Comparison of ENCODE assay signal across 24 mouse cellular contexts in the genomic region with DNA sequence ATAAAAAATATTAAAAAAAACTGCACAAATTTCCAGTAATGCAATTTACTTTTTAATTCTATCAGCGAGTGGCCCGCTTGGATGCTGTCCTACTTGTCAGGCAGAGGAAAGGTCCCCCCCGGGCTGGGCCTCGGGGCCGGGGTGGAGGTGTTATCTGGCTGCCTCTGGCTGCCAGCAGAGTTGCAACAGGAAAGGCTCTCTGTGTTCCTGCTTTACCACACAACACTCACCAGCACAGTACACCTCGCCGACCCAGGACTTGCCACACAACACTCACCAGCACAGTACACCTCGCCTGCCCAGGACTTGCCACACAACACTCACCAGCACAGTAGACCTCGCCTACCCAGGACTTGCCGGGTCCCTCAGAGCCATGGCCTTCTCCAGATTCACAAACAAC. TPM values are rescaled to one million over a fixed set of nuclear protein-coding genes. Genes with fewer than 3 reads are reported as not detected.
DNase-seq lines count a peak whose midpoint lies in the region; ATAC-seq and TF ChIP-seq lines count a peak whose summit lies in the region.
"Had no signal": no experiment of that assay in that cellular context is flagged by ENCODE, and none has a peak within 500 bp of the region (broad histone marks: within the 10 kb centered on the region; RNA-seq: fewer than 3 reads in every experiment).

No protein-coding gene starts in this region.

- no peak overlapping the region for H3K4me3 ChIP-seq in heart, embryonic 10.5 days
- no peak overlapping the region for H3K4me3 ChIP-seq in liver, embryonic 12.5 days
- no peak overlapping the region for H3K4me3 ChIP-seq in heart, postnatal 0 days (ENCODE audit: low read depth, low read length)
- H3K4me3 ChIP-seq: forebrain, embryonic 15.5 days; hindbrain, embryonic 13.5 days; limb, embryonic 12.5 days; midbrain, embryonic 10.5 days had no signal

- no peak for TF ChIP-seq CTCF in heart, postnatal 0 days (IDR thresholded peaks at IDR 0.05; ENCODE audit: low read depth)

- 0 out of 2 replicates have a peak overlapping the region, but pooled peaks have one; percentile 1 for H3K4me2 ChIP-seq in liver, embryonic 12.5 days
- no peak overlapping the region for H3K4me2 ChIP-seq in heart, postnatal 0 days (ENCODE audit: low read depth, low read length)
- H3K4me2 ChIP-seq: forebrain, embryonic 15.5 days; hindbrain, embryonic 13.5 days; limb, embryonic 12.5 days; lung, embryonic 14.5 days had no signal

- 66% methylated on average over 10 of the region's 10 CpGs for WGBS in heart, embryonic 10.5 days
- 37% methylated on average over 10 of the region's 10 CpGs for WGBS in liver, embryonic 12.5 days (ENCODE audit: insufficient replicate concordance)
- WGBS in heart, postnatal 0 days, result 35% methylated on average over 10 of the region's 10 CpGs

- H3K27me3 ChIP-seq in heart, embryonic 10.5 days (ENCODE audit: insufficient read depth, poor library complexity, severe bottlenecking), result no peaks in the 10 kb centered on the region
- no peaks in the 10 kb centered on the region for H3K27me3 ChIP-seq in liver, embryonic 12.5 days (replicated peaks)
- H3K27me3 ChIP-seq in heart, postnatal 0 days (ENCODE audit: control insufficient read depth, insufficient read depth, low read length), result no peaks in the 10 kb centered on the region
- H3K27me3 ChIP-seq: CH12.LX; forebrain, embryonic 15.5 days; hindbrain, embryonic 13.5 days; limb, embryonic 12.5 days had no signal

- H3K27ac ChIP-seq in heart, embryonic 10.5 days, result peak overlapping the region; percentile 29; the same call in 1 of the 2 replicates
- H3K27ac ChIP-seq in liver, embryonic 12.5 days, result no peak overlapping the region
- H3K27ac ChIP-seq in heart, postnatal 0 days (ENCODE audit: low read depth), result peak overlapping the region; percentile 19; the same call in 1 of the 2 replicates
- H3K27ac ChIP-seq: forebrain, embryonic 15.5 days; hindbrain, embryonic 13.5 days; limb, embryonic 12.5 days; liver, embryonic 14.5 days; midbrain, embryonic 10.5 days had no signal

- DNase-seq in heart, embryonic 10.5 days (ENCODE audit: low spot score), result no peak
- no peak for DNase-seq in heart, adult 9 months (ENCODE audit: low spot score in 2 of 2)
- DNase-seq in liver, result no peak
- peak; percentile 30 for DNase-seq in heart, postnatal 0 days (ENCODE audit: low spot score)
- no peak for DNase-seq in gastrocnemius, adult 18-20 months (ENCODE audit: low spot score)
- DNase-seq in left cerebral cortex, postnatal 4 days, result no peak
- DNase-seq: adrenal gland, adult 8-10 months; B cell, adult 2 months; cerebellum, postnatal 25 days; embryo, embryonic 11 days; gastrocnemius, postnatal 10 days; kidney, adult 2 months; kidney, postnatal 10 days; lung, embryonic 14.5 days had no signal

- peaks cover 30% of the 10 kb centered on the region for H3K36me3 ChIP-seq in heart, embryonic 10.5 days
- peaks cover 35% of the 10 kb centered on the region for H3K36me3 ChIP-seq in liver, embryonic 12.5 days
- H3K36me3 ChIP-seq in heart, postnatal 0 days (replicated peaks; ENCODE audit: control insufficient read depth, insufficient read depth, low read length), result peaks cover 33% of the 10 kb centered on the region

- H3K4me1 ChIP-seq in heart, embryonic 10.5 days, result peaks cover 25% of the 10 kb centered on the region
- peaks cover 12% of the 10 kb centered on the region for H3K4me1 ChIP-seq in liver, embryonic 12.5 days
- H3K4me1 ChIP-seq in heart, postnatal 0 days (ENCODE audit: control insufficient read depth, insufficient read depth), result peaks cover 14% of the 10 kb centered on the region
- H3K4me1 ChIP-seq: limb, embryonic 12.5 days; midbrain, embryonic 10.5 days had no signal

- H3K9me3 ChIP-seq in heart, embryonic 10.5 days, result no peaks in the 10 kb centered on the region
- peaks cover 6% of the 10 kb centered on the region; the same call in 1 of the 2 replicates for H3K9me3 ChIP-seq in liver, embryonic 12.5 days (replicated peaks)
- H3K9me3 ChIP-seq in heart, postnatal 0 days (replicated peaks; ENCODE audit: control insufficient read depth, low read length), result 0 out of 2 replicates have a peak, but pooled peaks cover 3% of the 10 kb centered on the region
- H3K9me3 ChIP-seq: forebrain, embryonic 15.5 days had no signal

- no peak for TF ChIP-seq EP300 in heart, postnatal 0 days (IDR thresholded peaks at IDR 0.05; ENCODE audit: low read depth)

- no peak for ATAC-seq in liver, embryonic 12.5 days
- ATAC-seq in heart, postnatal 0 days (ENCODE audit: insufficient read depth, low read depth), result peak; percentile 64
- peak; percentile 69 for ATAC-seq in megakaryocyte progenitor cell, adult 5-6 weeks (replicated peaks; ENCODE audit: poor library complexity)
- ATAC-seq: forebrain, embryonic 15.5 days; inflammation-experienced regulatory T-cells, adult 6 months; midbrain, embryonic 16.5 days had no signal

- H3K9ac ChIP-seq in liver, embryonic 12.5 days, result no peak overlapping the region; the same call in 1 of the 2 replicates
- H3K9ac ChIP-seq in heart, postnatal 0 days (replicated peaks; ENCODE audit: low read depth, low read length), result no peak overlapping the region
- H3K9ac ChIP-seq: forebrain, embryonic 15.5 days; hindbrain, embryonic 13.5 days; limb, embryonic 12.5 days; liver, embryonic 14.5 days; lung, embryonic 14.5 days had no signal

- intact Hi-C loops in left cerebral cortex, postnatal 4 days (cut with DNase I), result no loop called here

RNA-seq across cellular contexts. Expression of gene Map3k4, which starts 38.8 kb away (rescaled TPM):
- polyA plus RNA-seq in heart, embryonic 10.5 days (2016; fragmentation: Nextera tagmentation; extraction: Ambion mirVana), result 40.2 and 52.2 TPM in 2 replicates
- 23.0 and 24.2 TPM in 2 replicates for polyA plus RNA-seq in liver, embryonic 12.5 days (2016; fragmentation: Nextera tagmentation; extraction: Ambion mirVana)
- 19.6 and 25.0 TPM in 2 replicates for total RNA-seq in heart, postnatal 0 days (2014; rRNA removed; ENCODE audit: low replicate concordance)
- 31.6 and 36.0 TPM in 2 replicates for polyA plus RNA-seq in heart, postnatal 0 days (2015; fragmentation: Nextera tagmentation; extraction: Ambion mirVana)
- total RNA-seq in megakaryocyte progenitor cell, adult 5-6 weeks (2015), result 11.3 and 17.1 TPM in 2 replicates
- total RNA-seq in megakaryocyte progenitor cell, adult 5-6 weeks (2017), result 20.1 and 25.1 TPM in 2 replicates
- 10 to 100 TPM; 31.5 to 39.0 TPM for total RNA-seq in gastrocnemius, adult 18-20 months (2021)
- total RNA-seq in left cerebral cortex, postnatal 4 days (2021), result 10 to 100 TPM; 43.0 to 44.1 TPM
